Mouse (Mus musculus): ENCODE results near the gene Ift81.

Gene Ift81

GRCm38 (mm10) chr5:122625565-122626252, 11.4 kb upstream of the Ift81 start:
- DNase-seq (ENCODE audit: low read depth, low spot score), result peak; percentile 80

- no peak for DNase-seq (ENCODE audit: low read depth, low spot score)
These were observed 10.7 kb upstream of the Ift81 start for GRCm38 (mm10) chr5:122624952-122625479.

- DNase-seq (ENCODE audit: low read depth, low spot score), result peak; percentile 13
These were observed 9.5 kb upstream of the Ift81 start for GRCm38 (mm10) chr5:122623861-122624260.

- DNase-seq (ENCODE audit: low read depth, low spot score), result no peak
These were observed 8.2 kb upstream of the Ift81 start for GRCm38 (mm10) chr5:122622526-122622925.

- DNase-seq (ENCODE audit: low read depth, low spot score), result no peak
These were observed 7.1 kb upstream of the Ift81 start for GRCm38 (mm10) chr5:122621376-122621886.

GRCm38 (mm10) chr5:122619686-122620296, 5.5 kb upstream of the Ift81 start:
- no peak for DNase-seq (ENCODE audit: low read depth, low spot score)

GRCm38 (mm10) chr5:122617718-122618117, 3.4 kb upstream of the Ift81 start:
- DNase-seq (ENCODE audit: low read depth, low spot score), result no peak

- DNase-seq (ENCODE audit: low read depth, low spot score), result no peak
These were observed 2.7 kb downstream of the Ift81 start for GRCm38 (mm10) chr5:122611651-122612050.

- no peak for DNase-seq (ENCODE audit: low read depth, low spot score)
These were observed 9.4 kb downstream of the Ift81 start for GRCm38 (mm10) chr5:122604894-122605293.

- no peak for DNase-seq (ENCODE audit: low read depth, low spot score)
These were observed 12.1 kb downstream of the Ift81 start for GRCm38 (mm10) chr5:122602233-122602632.

- no peak for DNase-seq (ENCODE audit: low read depth, low spot score)
These were observed 18.8 kb downstream of the Ift81 start for GRCm38 (mm10) chr5:122595470-122595869.

GRCm38 (mm10) chr5:122589891-122590290, 24.4 kb downstream of the Ift81 start:
- DNase-seq (ENCODE audit: low read depth, low spot score), result no peak

GRCm38 (mm10) chr5:122585546-122585945, 28.8 kb downstream of the Ift81 start:
- DNase-seq (ENCODE audit: low read depth, low spot score), result no peak

GRCm38 (mm10) chr5:122584093-122584492, 30.2 kb downstream of the Ift81 start:
- DNase-seq (ENCODE audit: low read depth, low spot score), result no peak

GRCm38 (mm10) chr5:122576683-122577329, 37.5 kb downstream of the Ift81 start:
- DNase-seq (ENCODE audit: low read depth, low spot score), result no peak

GRCm38 (mm10) chr5:122572001-122572400, 42.3 kb downstream of the Ift81 start:
- DNase-seq (ENCODE audit: low read depth, low spot score), result no peak

- no peak for DNase-seq (ENCODE audit: low read depth, low spot score)
These were observed 47.7 kb downstream of the Ift81 start for GRCm38 (mm10) chr5:122566626-122567025.

- DNase-seq (ENCODE audit: low read depth, low spot score), result no peak
These were observed 53.7 kb downstream of the Ift81 start for GRCm38 (mm10) chr5:122560654-122561053.

GRCm38 (mm10) chr5:122558127-122558526, 56.2 kb downstream of the Ift81 start:
- DNase-seq (ENCODE audit: low read depth, low spot score), result no peak

- no peak for DNase-seq (ENCODE audit: low read depth, low spot score)
These were observed 59.2 kb downstream of the Ift81 start for GRCm38 (mm10) chr5:122555107-122555506.

- DNase-seq (ENCODE audit: low read depth, low spot score), result no peak
These were observed 61.7 kb downstream of the Ift81 start for GRCm38 (mm10) chr5:122552638-122553037.

GRCm38 (mm10) chr5:122550460-122550859, 63.9 kb downstream of the Ift81 start:
- DNase-seq (ENCODE audit: low read depth, low spot score), result no peak

Measured in ZHBTc4 (cell line).